In the genomic region with DNA sequence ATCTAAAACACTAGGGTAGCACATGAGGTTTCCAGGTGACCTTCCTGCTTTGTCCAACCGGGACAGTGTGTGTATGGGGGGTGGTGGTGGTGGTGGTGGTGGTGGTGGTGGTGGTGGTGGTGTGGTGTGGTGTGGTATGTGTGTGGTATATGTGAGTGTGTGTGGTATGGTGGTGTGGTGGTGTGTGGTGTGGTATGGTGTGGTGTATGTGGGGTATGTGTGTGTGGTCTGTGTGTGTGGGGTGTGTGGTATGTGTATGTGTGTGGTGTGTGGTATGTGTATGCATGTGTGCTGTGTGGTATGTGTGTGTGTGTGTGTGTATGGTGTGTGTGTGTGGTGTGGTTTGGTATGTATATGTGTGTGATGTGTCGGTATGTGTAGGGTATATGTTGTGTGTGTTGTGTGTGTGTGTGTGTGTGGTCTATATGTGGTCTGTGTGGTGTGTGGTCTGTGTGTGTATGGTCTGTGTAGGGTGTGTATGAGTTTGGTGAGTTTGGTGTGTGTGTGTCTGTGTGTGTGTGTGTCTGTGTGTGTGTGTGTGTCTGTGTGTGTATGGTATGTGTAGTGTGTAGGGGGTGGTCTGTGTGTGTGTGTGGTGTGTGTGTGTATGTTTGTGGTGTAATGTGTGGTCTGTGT, we compare ENCODE assay signal across 21 mouse cellular contexts.
DNase-seq lines count a peak whose midpoint lies in the region; ATAC-seq lines count a peak whose summit lies in the region.
"Had no signal": no experiment of that assay in that cellular context is flagged by ENCODE, and none has a peak within 500 bp of the region (broad histone marks: within the 10 kb centered on the region; RNA-seq: fewer than 3 reads in every experiment).

No protein-coding gene starts in this region.

- WGBS in forebrain, embryonic 15.5 days: 95% methylated on average over 2 of the region's 2 CpGs
- 100% methylated on average over 2 of the region's 2 CpGs for WGBS in forebrain, embryonic 16.5 days
- WGBS in limb, embryonic 11.5 days: 90% methylated on average over 2 of the region's 2 CpGs
- WGBS in limb, embryonic 10.5 days: 93% methylated on average over 2 of the region's 2 CpGs
- 94% methylated on average over 2 of the region's 2 CpGs for WGBS in embryonic facial prominence, embryonic 11.5 days
- WGBS in midbrain, embryonic 13.5 days: 90% methylated on average over 2 of the region's 2 CpGs
- WGBS in intestine, embryonic 15.5 days: 91% methylated on average over 2 of the region's 2 CpGs

- no peaks in the 10 kb centered on the region for H3K4me1 ChIP-seq in forebrain, embryonic 15.5 days
- H3K4me1 ChIP-seq in forebrain, embryonic 16.5 days (replicated peaks; ENCODE audit: control insufficient read depth, insufficient read depth, low read length): no peaks in the 10 kb centered on the region
- H3K4me1 ChIP-seq in limb, embryonic 11.5 days (ENCODE audit: control insufficient read depth, insufficient read depth, low read length): peaks cover 17% of the 10 kb centered on the region
- peaks cover 33% of the 10 kb centered on the region for H3K4me1 ChIP-seq in limb, embryonic 10.5 days
- peaks cover 2% of the 10 kb centered on the region for H3K4me1 ChIP-seq in embryonic facial prominence, embryonic 11.5 days (ENCODE audit: control insufficient read depth, insufficient read depth, low read length)
- H3K4me1 ChIP-seq in midbrain, embryonic 13.5 days (replicated peaks): peaks cover 24% of the 10 kb centered on the region
- no peaks in the 10 kb centered on the region for H3K4me1 ChIP-seq in intestine, embryonic 15.5 days (replicated peaks)
- H3K4me1 ChIP-seq: liver, embryonic 15.5 days had no signal

- no peaks in the 10 kb centered on the region for H3K27me3 ChIP-seq in forebrain, embryonic 15.5 days
- H3K27me3 ChIP-seq in forebrain, embryonic 16.5 days (replicated peaks; ENCODE audit: control insufficient read depth, insufficient read depth, low read length): no peaks in the 10 kb centered on the region
- H3K27me3 ChIP-seq in limb, embryonic 11.5 days (ENCODE audit: control insufficient read depth, insufficient read depth, low read length): no peaks in the 10 kb centered on the region
- H3K27me3 ChIP-seq in limb, embryonic 10.5 days (ENCODE audit: low read depth, poor library complexity, severe bottlenecking): no peaks in the 10 kb centered on the region
- no peaks in the 10 kb centered on the region for H3K27me3 ChIP-seq in embryonic facial prominence, embryonic 11.5 days (ENCODE audit: control insufficient read depth, insufficient read depth, low read length)
- H3K27me3 ChIP-seq in midbrain, embryonic 13.5 days: no peaks in the 10 kb centered on the region
- H3K27me3 ChIP-seq in intestine, embryonic 15.5 days (replicated peaks): no peaks in the 10 kb centered on the region
- H3K27me3 ChIP-seq: liver, embryonic 15.5 days had no signal

- no peak overlapping the region for H3K4me3 ChIP-seq in forebrain, embryonic 15.5 days
- H3K4me3 ChIP-seq in forebrain, embryonic 16.5 days (replicated peaks; ENCODE audit: low read length): no peak overlapping the region
- H3K4me3 ChIP-seq in limb, embryonic 11.5 days (ENCODE audit: low read depth, low read length): no peak overlapping the region
- H3K4me3 ChIP-seq in limb, embryonic 10.5 days: no peak overlapping the region
- no peak overlapping the region for H3K4me3 ChIP-seq in embryonic facial prominence, embryonic 11.5 days (ENCODE audit: low read depth, low read length)
- H3K4me3 ChIP-seq in midbrain, embryonic 13.5 days (replicated peaks): no peak overlapping the region
- no peak overlapping the region for H3K4me3 ChIP-seq in intestine, embryonic 15.5 days (replicated peaks)
- H3K4me3 ChIP-seq: heart, embryonic 10.5 days; layer of hippocampus, adult 2 months; left cerebral cortex, adult 2 months; liver, embryonic 15.5 days had no signal

- peak; percentile 38; the same call in 1 of the 2 replicates for ATAC-seq in forebrain, embryonic 15.5 days (replicated peaks)
- no peak for ATAC-seq in forebrain, embryonic 16.5 days
- ATAC-seq in limb, embryonic 11.5 days (ENCODE audit: insufficient number of reproducible peaks, low FRiP score, low TSS enrichment, low read depth): peak; percentile 32; the same call in 1 of the 2 replicates
- peak; percentile 22; the same call in 1 of the 2 replicates for ATAC-seq in embryonic facial prominence, embryonic 11.5 days (replicated peaks; ENCODE audit: insufficient number of reproducible peaks, low FRiP score, low TSS enrichment, low read depth)
- ATAC-seq in midbrain, embryonic 13.5 days: peak; percentile 65
- ATAC-seq in intestine, embryonic 15.5 days: no peak

- no peak overlapping the region for H3K4me2 ChIP-seq in forebrain, embryonic 15.5 days (replicated peaks)
- H3K4me2 ChIP-seq in forebrain, embryonic 16.5 days (ENCODE audit: low read length): no peak overlapping the region
- no peak overlapping the region for H3K4me2 ChIP-seq in limb, embryonic 11.5 days (ENCODE audit: low read depth, severe bottlenecking)
- H3K4me2 ChIP-seq in embryonic facial prominence, embryonic 11.5 days (ENCODE audit: low read depth, low read length): no peak overlapping the region
- no peak overlapping the region for H3K4me2 ChIP-seq in midbrain, embryonic 13.5 days (replicated peaks)
- no peak overlapping the region for H3K4me2 ChIP-seq in intestine, embryonic 15.5 days (replicated peaks)
- H3K4me2 ChIP-seq: liver, embryonic 15.5 days had no signal

- H3K36me3 ChIP-seq in forebrain, embryonic 15.5 days: no peaks in the 10 kb centered on the region
- no peaks in the 10 kb centered on the region for H3K36me3 ChIP-seq in forebrain, embryonic 16.5 days (ENCODE audit: control insufficient read depth, insufficient read depth)
- no peaks in the 10 kb centered on the region for H3K36me3 ChIP-seq in limb, embryonic 11.5 days (ENCODE audit: control insufficient read depth, insufficient read depth, low read length)
- H3K36me3 ChIP-seq in limb, embryonic 10.5 days: no peaks in the 10 kb centered on the region
- no peaks in the 10 kb centered on the region for H3K36me3 ChIP-seq in embryonic facial prominence, embryonic 11.5 days (replicated peaks; ENCODE audit: control insufficient read depth, insufficient read depth, low read depth, low read length)
- H3K36me3 ChIP-seq in midbrain, embryonic 13.5 days: no peaks in the 10 kb centered on the region
- H3K36me3 ChIP-seq in intestine, embryonic 15.5 days: no peaks in the 10 kb centered on the region
- H3K36me3 ChIP-seq: heart, embryonic 10.5 days; liver, embryonic 15.5 days had no signal

- no peak for DNase-seq in limb, embryonic 11.5 days (ENCODE audit: low spot score)
- no peak for DNase-seq in limb, embryonic 10.5 days (ENCODE audit: low spot score)
- DNase-seq in embryonic facial prominence, embryonic 11.5 days (ENCODE audit: low spot score): no peak
- DNase-seq in testis, postnatal 14 days (ENCODE audit: low spot score): no peak
- DNase-seq: adrenal gland, adult 2 months; cerebellum, adult 9-11 months; gastrocnemius, postnatal 36 days; heart, postnatal 14 days; kidney, postnatal 10 days; lung, postnatal 14 days; retina, postnatal 1 day; right cerebral cortex, postnatal 4 days; thymus, adult 18-20 months had no signal

- H3K9ac ChIP-seq in forebrain, embryonic 15.5 days (replicated peaks): no peak overlapping the region
- H3K9ac ChIP-seq in forebrain, embryonic 16.5 days (replicated peaks; ENCODE audit: low read depth, low read length): no peak overlapping the region
- no peak overlapping the region for H3K9ac ChIP-seq in limb, embryonic 11.5 days (ENCODE audit: low read length)
- no peak overlapping the region for H3K9ac ChIP-seq in embryonic facial prominence, embryonic 11.5 days (replicated peaks; ENCODE audit: low read length)
- no peak overlapping the region for H3K9ac ChIP-seq in midbrain, embryonic 13.5 days (replicated peaks)
- no peak overlapping the region for H3K9ac ChIP-seq in intestine, embryonic 15.5 days
- H3K9ac ChIP-seq: liver, embryonic 15.5 days had no signal

- no peaks in the 10 kb centered on the region for H3K9me3 ChIP-seq in forebrain, embryonic 15.5 days
- H3K9me3 ChIP-seq in forebrain, embryonic 16.5 days (ENCODE audit: control insufficient read depth, low read length): no peaks in the 10 kb centered on the region
- H3K9me3 ChIP-seq in limb, embryonic 11.5 days (ENCODE audit: control insufficient read depth, low read length): no peaks in the 10 kb centered on the region
- H3K9me3 ChIP-seq in limb, embryonic 10.5 days (replicated peaks): no peaks in the 10 kb centered on the region
- H3K9me3 ChIP-seq in embryonic facial prominence, embryonic 11.5 days (replicated peaks; ENCODE audit: control insufficient read depth, low read length): no peaks in the 10 kb centered on the region
- H3K9me3 ChIP-seq in midbrain, embryonic 13.5 days: no peaks in the 10 kb centered on the region
- no peaks in the 10 kb centered on the region for H3K9me3 ChIP-seq in intestine, embryonic 15.5 days
- H3K9me3 ChIP-seq: heart, embryonic 10.5 days; liver, embryonic 15.5 days had no signal

- H3K27ac ChIP-seq in forebrain, embryonic 15.5 days (replicated peaks): no peak overlapping the region
- H3K27ac ChIP-seq in forebrain, embryonic 16.5 days (ENCODE audit: low read length): no peak overlapping the region
- H3K27ac ChIP-seq in limb, embryonic 11.5 days (replicated peaks; ENCODE audit: low read depth, low read length): no peak overlapping the region
- H3K27ac ChIP-seq in limb, embryonic 10.5 days: no peak overlapping the region
- H3K27ac ChIP-seq in embryonic facial prominence, embryonic 11.5 days (replicated peaks; ENCODE audit: low read depth, low read length): no peak overlapping the region
- H3K27ac ChIP-seq in midbrain, embryonic 13.5 days: no peak overlapping the region
- H3K27ac ChIP-seq in intestine, embryonic 15.5 days: no peak overlapping the region
- H3K27ac ChIP-seq: heart, embryonic 10.5 days; layer of hippocampus, adult 2 months; left cerebral cortex, adult 2 months; liver, embryonic 15.5 days had no signal

Comparison
In these comparisons a context has a peak if more than half of its experiments do, and no peak if none do; other contexts are left out.
1. ATAC-seq: peak in forebrain, embryonic 15.5 days (single experiment), limb, embryonic 11.5 days (single experiment), embryonic facial prominence, embryonic 11.5 days (single experiment) and midbrain, embryonic 13.5 days (single experiment); none in forebrain, embryonic 16.5 days (single experiment) and intestine, embryonic 15.5 days (single experiment).